Mouse (Mus musculus) central nervous system, embryonic 14 days (tissue): ENCODE results near the gene Cpxcr1. TPM values are rescaled to one million over a fixed set of nuclear protein-coding genes. Genes with fewer than 3 reads are reported as not detected.

Experiments used
- polyA plus RNA-seq: library from polyadenylated mRNA; depleted of rRNA; stranded (reverse); fragments of >200 nt; gene quantifications from 2 replicates; pipeline ENCODE4 v1.2.3, GENCODE M21; 2012; rRNA removed

Gene Cpxcr1
- not detected in 2 replicates for polyA plus RNA-seq

GRCm38 (mm10) chrX:116448644-116449043 lies at the start of gene Cpxcr1:
TSS of gene Cpxcr1 (plus strand) at chrX:116448944.

Other genes with a start within 250 kb of the Cpxcr1 start
- not detected in 2 replicates for gene H2afb2, start 232.2 kb downstream of the Cpxcr1 start, polyA plus RNA-seq